Mouse (Mus musculus) lung, postnatal 36 days (tissue): ENCODE data around the gene Pi4kb.
A peak's percentile ranks its signal among the peaks of the same experiment; 100 is the strongest.
"Not testable (repeated sequence)": the region's sequence is repeated elsewhere in the genome, so short reads cannot be mapped to it uniquely, and the experiment has no call there.

Experiments
- DNase-seq: peaks from one replicate; pipeline ENCODE4 v3.0.0; 2022; ENCODE audit warnings: mixed read lengths

The Pi4kb gene

GRCm38 (mm10) chr3:95016532-95017056 lies 42.1 kb downstream of the Pi4kb start:
- DNase-seq = no peak

DNA sequence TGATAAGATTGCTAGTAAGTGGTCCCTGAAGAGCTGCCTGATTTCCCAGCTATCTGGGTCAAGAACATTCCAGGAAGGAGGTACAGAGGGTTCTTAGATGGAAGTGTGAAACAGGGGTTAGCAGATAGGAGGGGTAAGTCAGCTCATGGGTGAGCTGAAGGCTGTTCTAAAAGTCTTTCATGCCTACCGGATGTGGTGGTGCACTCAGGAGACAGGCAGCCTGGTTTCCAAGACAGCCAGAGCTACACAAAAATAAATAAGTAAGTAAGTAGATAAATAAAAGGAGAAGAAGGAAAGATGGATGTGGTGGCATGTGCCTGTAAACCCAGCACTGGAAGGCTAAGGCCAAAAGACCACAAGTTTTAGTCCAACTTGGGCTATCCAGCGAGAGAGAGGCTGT lies 44.2 kb downstream of the Pi4kb start:
- DNase-seq = peak; percentile 11

- not testable (repeated sequence) for DNase-seq
Observed at GRCm38 (mm10) chr3:95020956-95021355, 46.4 kb downstream of the Pi4kb start.

- peak; percentile 87 for DNase-seq
Observed at GRCm38 (mm10) chr3:95024551-95024950, 50.0 kb downstream of the Pi4kb start.

DNA sequence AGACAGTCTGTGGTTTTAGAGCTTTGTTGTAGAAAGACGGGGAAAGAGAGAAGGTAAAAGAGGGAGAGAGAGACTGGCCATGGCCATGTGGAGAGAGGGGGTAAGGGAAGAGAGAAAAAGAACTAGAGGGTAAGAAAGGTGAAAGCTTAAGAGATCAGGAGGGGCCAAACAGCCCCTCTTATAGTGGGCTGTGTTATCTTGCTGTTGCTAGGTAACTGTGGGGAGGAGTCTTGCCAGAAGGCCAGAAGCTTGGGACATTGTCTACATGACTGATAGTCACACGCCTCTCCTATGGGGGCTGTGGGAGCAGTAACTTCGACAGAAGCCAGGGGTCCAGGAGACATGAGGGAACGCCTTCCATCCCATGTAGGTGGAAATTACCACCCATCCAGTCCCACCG lies 50.7 kb downstream of the Pi4kb start:
- DNase-seq = peak; percentile 20

- DNase-seq = no peak
Observed at GRCm38 (mm10) chr3:95027057-95027645, 52.6 kb downstream of the Pi4kb start.

GRCm38 (mm10) chr3:95027701-95028100 lies 53.2 kb downstream of the Pi4kb start:
- DNase-seq = peak; percentile 29

GRCm38 (mm10) chr3:95028603-95029002 lies 54.1 kb downstream of the Pi4kb start:
- peak; percentile 15 for DNase-seq

DNA sequence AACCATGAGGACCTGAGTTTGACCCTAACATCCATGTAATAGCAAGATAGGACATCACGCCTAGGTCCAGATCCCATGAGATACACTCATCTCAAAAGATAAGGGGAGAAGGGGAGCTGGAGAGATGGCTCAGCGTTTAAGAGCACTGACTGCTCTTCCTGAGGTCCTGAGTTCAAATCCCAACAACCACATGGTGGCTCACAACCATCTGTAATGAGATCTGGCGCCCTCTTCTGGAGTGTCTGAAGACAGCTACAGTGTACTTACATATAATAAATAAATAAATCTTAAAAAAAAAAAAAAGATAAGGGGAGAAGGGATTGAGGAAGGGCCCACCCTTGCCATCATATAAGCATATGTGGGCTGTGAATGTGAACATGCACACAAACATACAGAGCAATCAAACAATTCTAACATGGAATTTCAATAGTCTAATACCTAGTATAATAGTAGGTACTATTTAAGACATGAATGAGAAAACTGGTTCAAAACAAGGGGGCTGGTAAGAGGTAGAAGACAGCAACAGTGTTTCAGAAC lies 54.8 kb downstream of the Pi4kb start:
- DNase-seq = not testable (repeated sequence)

DNA sequence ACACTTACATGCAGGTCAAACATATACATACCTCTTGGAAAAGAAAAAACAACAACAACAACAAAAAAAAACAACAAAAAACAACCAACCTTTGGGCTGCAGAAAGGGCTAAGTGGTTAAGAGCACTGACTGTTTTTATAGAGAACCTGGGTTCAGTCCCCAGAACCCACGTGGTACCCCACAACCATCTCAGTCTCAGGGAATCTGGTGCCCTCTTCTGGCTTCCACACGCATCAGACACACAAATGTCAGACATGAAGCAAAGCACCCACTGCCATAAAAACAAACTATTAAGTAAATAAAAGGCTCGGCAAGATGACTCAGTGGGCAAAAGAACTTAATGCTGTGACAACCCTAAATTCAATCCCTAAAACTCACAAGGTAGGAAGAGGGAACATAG lies 55.4 kb downstream of the Pi4kb start:
- no peak for DNase-seq

GRCm38 (mm10) chr3:95041625-95042024 lies 67.1 kb downstream of the Pi4kb start:
- DNase-seq = no peak

DNA sequence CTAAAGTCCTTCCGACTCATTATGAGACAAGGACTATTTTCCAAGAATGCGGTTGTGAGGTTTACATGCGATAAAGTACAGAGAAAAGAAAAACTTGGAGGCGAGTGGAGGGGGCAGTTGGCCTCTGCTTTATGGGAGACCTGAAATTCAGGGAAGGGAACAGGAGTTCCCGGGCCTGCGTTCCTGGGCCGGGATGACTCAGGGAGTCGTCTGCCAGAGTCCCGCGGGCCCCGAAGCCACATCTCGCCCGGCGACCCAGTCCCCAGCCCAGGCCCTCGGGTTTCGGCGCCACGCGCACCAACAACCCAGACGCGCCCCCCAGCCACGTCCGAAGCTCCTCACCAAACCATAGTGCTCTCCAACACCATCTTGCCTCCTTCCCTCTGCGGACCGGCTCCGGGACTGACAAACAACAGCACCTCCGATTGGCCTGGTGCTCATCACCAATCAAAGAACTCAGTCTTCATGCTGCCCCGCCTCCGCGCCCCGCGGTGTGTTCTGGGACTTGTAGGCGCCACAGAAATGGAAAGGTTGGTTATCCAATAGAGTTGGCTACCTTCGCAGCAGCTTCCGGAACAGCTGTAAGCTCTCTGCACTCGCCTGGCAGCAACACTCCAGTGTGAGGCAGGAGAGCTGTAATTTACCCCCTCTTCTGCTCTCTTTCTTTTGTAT lies 67.8 kb downstream of the Pi4kb start, which contains the start of gene Psmd4:
TSS of gene Psmd4 (minus strand) at position 449 of the 672 bp plus-strand sequence.
- peak; percentile 99 for DNase-seq

DNA sequence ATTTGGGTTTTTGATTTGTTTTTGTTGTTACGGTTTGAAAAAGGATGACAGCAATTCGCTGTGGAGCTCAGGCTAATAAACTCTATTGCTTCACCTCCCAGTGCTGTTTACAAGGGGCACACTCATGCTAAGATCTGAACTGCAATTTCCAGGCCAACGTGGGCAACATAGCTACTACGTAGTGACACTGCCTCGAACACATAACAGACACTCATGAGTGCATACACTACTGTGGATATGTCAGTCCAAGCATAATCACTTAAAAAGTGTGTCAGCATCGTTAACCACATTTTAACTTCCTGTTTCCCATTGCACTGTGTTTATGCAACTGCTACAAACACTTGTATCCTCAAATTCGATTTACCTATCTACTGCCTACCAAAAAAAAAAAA lies 68.3 kb downstream of the Pi4kb start:
- DNase-seq = no peak

DNA sequence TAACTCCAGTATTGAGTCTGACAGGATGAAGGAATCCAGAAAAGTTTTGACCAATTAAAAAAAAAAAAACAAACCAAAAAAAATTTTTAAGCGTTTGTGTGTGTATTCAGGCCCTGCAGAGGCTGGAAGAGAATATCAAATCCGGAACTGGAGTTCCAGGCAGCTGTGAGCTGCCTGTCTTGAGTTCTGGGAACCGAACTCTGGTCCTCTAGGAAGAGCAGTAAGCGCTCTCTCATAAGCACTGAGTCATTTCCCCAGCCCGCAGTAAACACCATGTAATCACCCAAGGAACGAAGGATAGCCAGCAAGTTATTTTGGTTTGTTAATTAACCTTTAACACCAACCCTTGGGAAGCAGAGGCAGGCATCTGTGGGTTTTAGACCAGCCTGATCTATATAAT lies 68.7 kb downstream of the Pi4kb start:
- no peak for DNase-seq

GRCm38 (mm10) chr3:95046462-95047057 lies 72.0 kb downstream of the Pi4kb start:
- DNase-seq = no peak

GRCm38 (mm10) chr3:95047914-95048313 lies 73.4 kb downstream of the Pi4kb start:
- no peak for DNase-seq

- DNase-seq = peak; percentile 86
Observed at GRCm38 (mm10) chr3:95052959-95053358, 78.4 kb downstream of the Pi4kb start.

GRCm38 (mm10) chr3:95053701-95054100 lies 79.2 kb downstream of the Pi4kb start:
- DNase-seq = peak; percentile 60

GRCm38 (mm10) chr3:95054481-95055260 lies 80.1 kb downstream of the Pi4kb start:
- no peak for DNase-seq

GRCm38 (mm10) chr3:95056275-95056674 lies 81.7 kb downstream of the Pi4kb start:
- no peak for DNase-seq
